Mouse (Mus musculus) liver, embryonic 16.5 days (tissue): ENCODE measurements around the gene Yipf1. TPM values are rescaled to one million over a fixed set of nuclear protein-coding genes. Genes with fewer than 3 reads are reported as not detected.
A peak's percentile ranks its signal among the peaks of the same experiment; 100 is the strongest.

ENCODE experiments used
- ATAC-seq: fragments of 200-750 bp; cut with Nextera tagmentation; 2 replicates; pipeline ENCODE4 v1.8.0; 2017; ENCODE audit warnings: low read depth, mild to moderate bottlenecking, moderate number of reproducible peaks, moderate library complexity
- H3K27ac ChIP-seq: fragments of 300-500 bp; sonication (generic); 2 replicates; pipeline ENCODE4 v1.5.1; 2014; ENCODE audit warnings: mild to moderate bottlenecking, low read length
- H3K27me3 ChIP-seq: fragments of 300-500 bp; sonication (generic); 2 replicates; pipeline ENCODE4 v1.6.1; 2014; ENCODE audit warnings: low read depth, low read length, mixed read lengths; ENCODE audit not compliant: control insufficient read depth, insufficient read depth
- H3K36me3 ChIP-seq: fragments of 300-500 bp; sonication (generic); 2 replicates; pipeline ENCODE4 v1.6.1; 2014; ENCODE audit warnings: mild to moderate bottlenecking; ENCODE audit not compliant: control insufficient read depth, insufficient read depth
- H3K4me1 ChIP-seq: fragments of 300-500 bp; sonication (generic); 2 replicates; pipeline ENCODE4 v1.6.1; 2014; ENCODE audit warnings: low read depth, low read length, mixed read lengths; ENCODE audit not compliant: control insufficient read depth
- H3K4me2 ChIP-seq: fragments of 300-500 bp; sonication (generic); 2 replicates; pipeline ENCODE4 v1.6.1; 2014; ENCODE audit warnings: low read depth, low read length, mixed read lengths
- H3K4me3 ChIP-seq: fragments of 300-500 bp; sonication (generic); 2 replicates; pipeline ENCODE4 v1.5.1; 2014; ENCODE audit warnings: low read depth, mild to moderate bottlenecking, low read length
- H3K9ac ChIP-seq: fragments of 300-500 bp; sonication (generic); 2 replicates; pipeline ENCODE4 v1.6.1; 2014; ENCODE audit warnings: low read depth, low read length
- H3K9me3 ChIP-seq: fragments of 300-500 bp; sonication (generic); replicated peaks from 2 replicates; pipeline ENCODE4 v1.6.1; 2016; ENCODE audit warnings: low read length; ENCODE audit not compliant: control insufficient read depth
- WGBS: fragments of 180-500 bp; shearing (Covaris S2); extraction: QIAGEN DNeasy Blood & Tissue Kit; methylation state at CpG from one replicate; pipeline ENCODE4 v1.1.7; 2014; ENCODE audit not compliant: insufficient replicate concordance; 5-methylcytosine and 5-hydroxymethylcytosine counted together
- polyA plus RNA-seq: library from polyadenylated mRNA; unstranded; fragments of >200 nt; fragmentation: Nextera tagmentation; extraction: Ambion mirVana; gene quantifications from 2 replicates; pipeline ENCODE4 v1.2.1, GENCODE M21; 2015

The Yipf1 gene
- polyA plus RNA-seq, 1 experiment from 2014 or later = 22.4 TPM

- no peaks in the 10 kb centered on the region for H3K36me3 ChIP-seq
- no peak within 1 kb of the TSS for H3K27ac ChIP-seq
- H3K27me3 ChIP-seq = peaks cover 3% of the 10 kb centered on the region; the same call in 1 of the 2 replicates
- WGBS = 45% methylated on average over 6 of the region's 6 CpGs
- no peak for ATAC-seq
- no peak within 1 kb of the TSS for H3K9ac ChIP-seq
- H3K9me3 ChIP-seq = no peaks in the 10 kb centered on the region
- peaks cover 3% of the 10 kb centered on the region for H3K4me1 ChIP-seq
- H3K4me3 ChIP-seq = no peak within 1 kb of the TSS
- H3K4me2 ChIP-seq = no peak within 1 kb of the TSS
Measured at GRCm38 (mm10) chr4:107306966-107307365, 7.2 kb upstream of the Yipf1 start, which contains the start of gene Dio1. TSS of gene Dio1 (minus strand) at chr4:107307169.

- Histone ChIP-seq H3K4me1 (peaks cover 16% of the 10 kb centered on the region), H3K27me3 (no peaks in the 10 kb centered on the region), H3K36me3 (no peaks in the 10 kb centered on the region), H3K27ac (peak overlapping the region; percentile 43; the same call in 1 of the 2 replicates), H3K9ac (peak overlapping the region; percentile 64), H3K4me2 (peak overlapping the region; percentile 89), H3K9me3 (no peaks in the 10 kb centered on the region), H3K4me3 (peak overlapping the region; percentile 79)
- 8% methylated on average over 7 of the region's 7 CpGs for WGBS
- ATAC-seq = no peak; the same call in 1 of the 2 replicates
Measured at GRCm38 (mm10) chr4:107314479-107314805, 279 bp downstream of the Yipf1 start.

- peaks cover 12% of the 10 kb centered on the region for H3K4me1 ChIP-seq
- WGBS = 74% methylated on average over 8 of the region's 8 CpGs
- no peak overlapping the region for H3K4me3 ChIP-seq
- no peaks in the 10 kb centered on the region for H3K36me3 ChIP-seq
- no peak overlapping the region for H3K4me2 ChIP-seq
- H3K9ac ChIP-seq = no peak overlapping the region
- H3K27me3 ChIP-seq = no peaks in the 10 kb centered on the region
- no peak overlapping the region for H3K27ac ChIP-seq
- H3K9me3 ChIP-seq = no peaks in the 10 kb centered on the region
- no peak for ATAC-seq
Measured at GRCm38 (mm10) chr4:107318646-107319045, 4.5 kb downstream of the Yipf1 start.

- no peak overlapping the region for H3K9ac ChIP-seq
- H3K9me3 ChIP-seq = no peaks in the 10 kb centered on the region
- no peak for ATAC-seq
- no peaks in the 10 kb centered on the region for H3K27me3 ChIP-seq
- H3K4me2 ChIP-seq = no peak overlapping the region
- H3K27ac ChIP-seq = no peak overlapping the region
- H3K36me3 ChIP-seq = no peaks in the 10 kb centered on the region
- no peaks in the 10 kb centered on the region for H3K4me1 ChIP-seq
- H3K4me3 ChIP-seq = no peak overlapping the region
- 71% methylated on average over 2 of the region's 2 CpGs for WGBS
Measured at GRCm38 (mm10) chr4:107321041-107321440, 6.9 kb downstream of the Yipf1 start.

GRCm38 (mm10) chr4:107323113-107323512, 8.9 kb downstream of the Yipf1 start:
- no peak overlapping the region for H3K4me2 ChIP-seq
- 75% methylated on average over 2 of the region's 2 CpGs for WGBS
- H3K27me3 ChIP-seq = no peaks in the 10 kb centered on the region
- H3K4me3 ChIP-seq = no peak overlapping the region
- no peaks in the 10 kb centered on the region for H3K36me3 ChIP-seq
- H3K9ac ChIP-seq = no peak overlapping the region
- no peaks in the 10 kb centered on the region for H3K9me3 ChIP-seq
- no peak overlapping the region for H3K27ac ChIP-seq
- no peak for ATAC-seq
- H3K4me1 ChIP-seq = no peaks in the 10 kb centered on the region

GRCm38 (mm10) chr4:107328530-107328929, 14.4 kb downstream of the Yipf1 start:
- Histone ChIP-seq H3K4me3 (no peak overlapping the region), H3K4me1 (no peaks in the 10 kb centered on the region), H3K27ac (no peak overlapping the region), H3K9ac (no peak overlapping the region), H3K4me2 (no peak overlapping the region), H3K36me3 (no peaks in the 10 kb centered on the region), H3K9me3 (no peaks in the 10 kb centered on the region), H3K27me3 (no peaks in the 10 kb centered on the region)
- 85% methylated on average over 8 of the region's 8 CpGs for WGBS
- ATAC-seq = no peak

GRCm38 (mm10) chr4:107333514-107333913, 19.4 kb downstream of the Yipf1 start:
- 83% methylated on average over 4 of the region's 4 CpGs for WGBS
- no peak overlapping the region for H3K9ac ChIP-seq
- H3K4me3 ChIP-seq = no peak overlapping the region
- H3K27ac ChIP-seq = no peak overlapping the region
- H3K27me3 ChIP-seq = no peaks in the 10 kb centered on the region
- no peaks in the 10 kb centered on the region for H3K36me3 ChIP-seq
- no peak for ATAC-seq
- no peak overlapping the region for H3K4me2 ChIP-seq
- H3K9me3 ChIP-seq = no peaks in the 10 kb centered on the region
- no peaks in the 10 kb centered on the region for H3K4me1 ChIP-seq

GRCm38 (mm10) chr4:107336356-107336755, 22.2 kb downstream of the Yipf1 start:
- WGBS = 69% methylated on average over 8 of the region's 8 CpGs

GRCm38 (mm10) chr4:107337455-107337854, 23.3 kb downstream of the Yipf1 start:
- no peak overlapping the region for H3K27ac ChIP-seq
- H3K4me1 ChIP-seq = no peaks in the 10 kb centered on the region
- no peak overlapping the region for H3K4me2 ChIP-seq
- no peak for ATAC-seq
- 78% methylated on average over 5 of the region's 5 CpGs for WGBS
- H3K9me3 ChIP-seq = no peaks in the 10 kb centered on the region
- H3K4me3 ChIP-seq = no peak overlapping the region
- H3K27me3 ChIP-seq = no peaks in the 10 kb centered on the region
- H3K9ac ChIP-seq = no peak overlapping the region
- H3K36me3 ChIP-seq = no peaks in the 10 kb centered on the region

More at GRCm38 (mm10) chr4:107336356-107336755, 22.2 kb downstream of the Yipf1 start:
- H3K27ac ChIP-seq = no peak overlapping the region
- H3K9ac ChIP-seq = no peak overlapping the region
- no peaks in the 10 kb centered on the region for H3K4me1 ChIP-seq
- H3K9me3 ChIP-seq = no peaks in the 10 kb centered on the region
- no peaks in the 10 kb centered on the region for H3K36me3 ChIP-seq
- no peak overlapping the region for H3K4me2 ChIP-seq
- no peak for ATAC-seq
- no peaks in the 10 kb centered on the region for H3K27me3 ChIP-seq
- H3K4me3 ChIP-seq = no peak overlapping the region
